Mouse (Mus musculus) ovary, postnatal 14 days (tissue): ENCODE data around the gene Ccr1.

Experiments used
- DNase-seq: peaks from one replicate; pipeline ENCODE4 v3.0.0; 2022; ENCODE audit warnings: low spot score

Gene Ccr1

GRCm38 (mm10) chr9:123956892-123957291 is 11.6 kb downstream of the Ccr1 start:
- no peak for DNase-seq

GRCm38 (mm10) chr9:123953551-123953950 is 14.9 kb downstream of the Ccr1 start:
- DNase-seq, result no peak

DNA sequence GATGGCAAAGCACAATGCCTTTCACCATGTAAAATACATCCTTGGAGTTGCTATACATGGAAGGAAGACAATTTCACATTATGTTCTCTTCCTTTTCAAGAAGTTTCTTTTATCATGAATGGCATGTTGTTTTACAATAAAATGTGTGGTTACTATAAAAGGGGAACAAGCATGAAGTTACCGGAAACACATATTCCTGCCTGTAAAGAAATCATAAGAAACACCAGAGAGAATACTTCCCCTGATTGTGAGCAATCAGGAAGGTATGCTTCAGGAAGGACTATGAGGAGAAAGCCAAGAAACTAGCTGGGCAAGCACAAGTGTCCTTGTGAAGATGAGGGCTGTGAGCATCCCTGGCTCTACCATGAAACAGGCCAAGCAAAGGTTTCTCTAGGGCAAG is 17.3 kb downstream of the Ccr1 start:
- DNase-seq, result no peak

GRCm38 (mm10) chr9:123949432-123949831 is 19.1 kb downstream of the Ccr1 start:
- DNase-seq, result no peak

DNA sequence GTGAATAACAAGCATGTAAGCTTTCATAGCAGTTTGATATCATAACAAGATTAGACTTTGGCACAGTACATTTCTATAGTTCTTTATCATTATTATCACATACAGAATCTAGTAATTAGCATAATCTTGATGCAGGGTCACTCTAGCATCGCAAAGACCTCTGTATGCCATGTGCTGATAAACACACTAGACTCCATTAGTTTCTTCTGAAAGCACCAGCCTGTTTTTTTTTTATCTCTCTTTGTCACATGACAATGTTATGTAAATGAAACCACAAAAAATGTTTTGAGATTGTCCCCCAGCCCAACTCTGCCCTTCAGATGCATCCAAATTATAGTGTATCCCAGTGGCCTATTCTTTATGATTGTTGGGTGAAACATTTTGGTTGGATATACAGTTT is 20.7 kb downstream of the Ccr1 start:
- no peak for DNase-seq

- no peak for DNase-seq
Observed at GRCm38 (mm10) chr9:123942025-123942424, 26.5 kb downstream of the Ccr1 start.

DNA sequence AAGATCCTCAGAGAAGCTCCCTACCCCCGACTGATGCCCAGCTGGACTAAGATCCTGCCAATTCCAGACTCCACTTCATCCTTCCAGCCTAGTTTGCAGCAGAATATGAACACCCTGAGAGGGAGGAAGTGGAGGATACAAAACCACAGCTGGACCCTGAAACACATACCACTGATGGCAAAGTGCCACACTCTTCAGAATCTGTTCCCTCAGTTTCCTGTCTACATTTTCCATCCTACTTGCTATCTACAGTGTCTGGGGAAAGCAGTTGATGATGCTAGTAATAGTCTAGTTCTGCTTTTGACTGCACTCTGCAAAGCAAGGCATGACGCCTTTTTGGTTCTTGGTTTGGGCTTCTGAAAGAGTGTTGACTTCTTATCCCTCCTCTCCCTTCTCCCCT is 27.2 kb downstream of the Ccr1 start:
- DNase-seq, result no peak

GRCm38 (mm10) chr9:123940628-123941027 is 27.9 kb downstream of the Ccr1 start:
- DNase-seq, result no peak

GRCm38 (mm10) chr9:123940168-123940567 is 28.3 kb downstream of the Ccr1 start:
- no peak for DNase-seq

DNA sequence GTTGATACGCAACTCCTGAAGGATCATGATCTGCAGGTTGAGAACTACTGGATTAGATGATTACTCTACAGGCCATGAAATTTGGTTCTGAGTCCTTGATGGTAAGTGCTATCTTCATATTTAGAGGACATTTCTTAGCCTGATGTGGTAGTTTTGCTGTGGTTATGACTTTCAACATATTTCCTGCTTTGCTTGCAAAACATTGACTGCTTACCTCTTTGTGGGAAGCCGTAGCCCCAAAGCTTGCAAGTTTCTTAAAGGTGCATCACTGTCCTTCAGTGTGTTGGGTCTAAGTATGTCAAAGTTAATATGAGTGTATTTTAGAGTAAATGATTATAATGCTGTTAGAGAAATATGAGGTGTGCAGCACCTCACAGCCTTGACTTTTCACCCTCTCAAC is 30.5 kb downstream of the Ccr1 start:
- no peak for DNase-seq

DNA sequence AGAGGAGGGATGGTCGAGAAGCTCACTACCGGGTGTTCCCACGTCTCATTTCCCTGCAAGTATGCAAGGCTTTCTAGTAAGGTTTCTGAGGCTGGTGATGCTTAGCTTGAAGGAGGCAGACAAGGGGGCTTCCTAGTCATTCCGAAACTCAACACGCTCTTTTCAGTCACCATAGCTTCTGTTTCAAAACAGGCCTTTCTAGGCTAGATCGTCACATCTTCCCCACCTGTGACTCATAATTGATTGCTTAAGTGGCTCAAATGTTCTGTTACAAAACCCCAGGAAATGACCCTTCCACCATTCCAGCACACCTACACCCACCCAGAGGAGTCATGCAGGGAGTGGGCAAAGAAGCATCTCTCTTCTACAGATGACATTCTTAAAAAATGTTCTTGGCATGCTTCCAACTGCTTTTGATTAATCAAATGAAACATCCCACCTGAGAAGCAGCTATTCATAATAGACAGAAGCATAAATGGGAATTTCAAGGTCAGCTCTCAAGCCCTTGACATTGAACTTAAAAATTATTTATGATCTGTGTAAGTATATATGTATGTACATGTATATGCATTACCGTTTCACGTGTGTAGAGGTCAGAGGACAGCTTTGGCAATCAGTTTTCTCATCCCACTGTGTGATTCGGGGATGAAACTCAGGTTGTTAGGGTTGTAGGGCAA is 31.8 kb downstream of the Ccr1 start:
- DNase-seq, result no peak

DNA sequence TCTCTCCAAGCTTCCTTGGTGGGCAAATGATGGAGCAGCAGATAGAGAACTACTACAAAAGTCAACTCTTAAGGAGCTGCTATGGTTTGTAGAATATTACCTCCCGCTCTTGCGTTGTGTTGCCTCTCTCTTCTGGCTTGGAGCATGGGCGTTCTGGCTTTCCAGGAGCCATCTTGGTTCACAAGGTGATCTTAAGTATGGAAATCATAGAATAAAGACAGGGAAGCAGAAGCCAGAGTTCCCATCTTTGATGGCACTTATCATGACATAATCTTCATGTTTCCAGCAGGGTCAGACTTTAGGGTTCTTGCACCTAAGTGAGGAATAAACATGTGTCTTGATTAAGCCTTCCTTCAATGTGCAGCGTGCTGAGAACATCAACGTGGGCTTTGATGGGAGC is 32.7 kb downstream of the Ccr1 start:
- DNase-seq, result no peak

- no peak for DNase-seq
Observed at GRCm38 (mm10) chr9:123935346-123935745, 33.1 kb downstream of the Ccr1 start.

- no peak for DNase-seq
Observed at GRCm38 (mm10) chr9:123933716-123934445, 34.6 kb downstream of the Ccr1 start.

DNA sequence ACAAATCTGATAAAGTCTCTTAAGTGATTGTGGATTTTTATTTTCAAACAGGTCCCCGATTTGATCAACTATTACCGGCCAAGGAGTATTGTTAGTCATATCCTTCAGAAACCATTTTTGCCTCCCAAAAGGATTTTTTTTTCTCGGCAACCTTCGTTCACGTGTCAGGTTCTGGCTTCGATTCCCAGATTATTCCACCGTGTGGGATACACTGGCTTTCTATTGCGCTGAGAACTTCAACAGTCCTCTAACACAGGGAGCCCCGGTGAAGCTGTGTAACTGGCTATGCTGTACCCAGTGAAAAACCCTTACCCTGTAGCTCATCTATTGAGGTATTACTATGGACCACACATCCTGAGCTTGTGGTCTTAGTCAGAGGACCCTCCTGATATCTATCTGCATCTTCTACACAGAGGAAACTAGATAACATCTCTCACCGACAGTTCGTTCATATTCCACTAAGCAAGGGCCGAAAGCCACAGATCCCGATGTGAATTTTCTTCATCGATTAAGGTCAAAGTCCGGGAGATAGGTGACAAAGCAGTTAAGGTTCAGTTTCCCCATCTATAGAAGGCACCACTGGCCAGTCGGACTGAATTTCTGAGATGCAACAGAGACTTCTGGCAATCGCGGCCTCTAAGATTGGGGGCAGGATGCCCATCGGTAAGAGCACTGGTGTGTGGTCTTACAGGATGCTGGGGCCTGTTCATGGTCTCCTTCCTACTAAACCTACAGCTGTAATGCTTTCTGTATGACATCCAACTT is 35.4 kb downstream of the Ccr1 start:
- no peak for DNase-seq

- DNase-seq, result no peak
Observed at GRCm38 (mm10) chr9:123931761-123932700, 36.5 kb downstream of the Ccr1 start.

- no peak for DNase-seq
Observed at GRCm38 (mm10) chr9:123930926-123931325, 37.6 kb downstream of the Ccr1 start.

DNA sequence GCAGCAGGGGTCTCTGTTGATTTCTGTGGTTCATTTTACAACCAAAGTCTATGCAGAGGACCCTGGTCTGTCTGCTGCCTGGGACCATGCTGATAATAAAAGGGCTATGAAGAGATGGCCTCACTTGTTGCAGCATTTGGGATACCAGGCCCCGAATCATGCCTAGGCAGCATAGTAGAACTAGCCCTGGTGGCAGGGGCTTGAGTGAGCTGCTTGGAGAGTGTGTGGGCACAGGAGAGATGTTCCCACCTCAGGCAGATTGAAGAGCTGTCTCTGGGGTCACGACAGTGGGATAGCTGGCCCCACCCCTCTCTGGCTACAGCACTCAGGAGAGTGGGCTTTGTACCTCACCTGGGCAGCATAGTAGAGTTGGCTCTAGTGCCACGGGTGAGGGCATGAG is 38.0 kb downstream of the Ccr1 start:
- DNase-seq, result no peak

DNA sequence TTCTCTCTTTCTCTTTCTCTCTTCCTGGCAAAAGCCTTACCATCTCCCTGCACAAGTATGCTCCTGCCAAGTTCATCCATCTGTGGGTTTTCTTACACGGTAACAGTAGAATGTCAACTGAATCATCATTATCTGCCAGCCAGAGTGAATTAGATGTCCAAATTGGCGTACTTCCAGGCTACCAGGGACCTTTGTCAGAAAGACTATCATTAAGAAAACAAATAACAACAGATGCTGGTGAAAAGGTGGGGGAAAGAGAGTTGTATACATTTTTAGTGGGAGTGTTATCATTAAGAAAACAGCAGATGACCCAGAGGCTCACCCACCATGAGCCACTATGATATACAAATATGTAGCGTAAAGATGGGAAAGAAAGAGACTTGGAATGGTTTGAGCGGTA is 38.6 kb downstream of the Ccr1 start:
- no peak for DNase-seq

DNA sequence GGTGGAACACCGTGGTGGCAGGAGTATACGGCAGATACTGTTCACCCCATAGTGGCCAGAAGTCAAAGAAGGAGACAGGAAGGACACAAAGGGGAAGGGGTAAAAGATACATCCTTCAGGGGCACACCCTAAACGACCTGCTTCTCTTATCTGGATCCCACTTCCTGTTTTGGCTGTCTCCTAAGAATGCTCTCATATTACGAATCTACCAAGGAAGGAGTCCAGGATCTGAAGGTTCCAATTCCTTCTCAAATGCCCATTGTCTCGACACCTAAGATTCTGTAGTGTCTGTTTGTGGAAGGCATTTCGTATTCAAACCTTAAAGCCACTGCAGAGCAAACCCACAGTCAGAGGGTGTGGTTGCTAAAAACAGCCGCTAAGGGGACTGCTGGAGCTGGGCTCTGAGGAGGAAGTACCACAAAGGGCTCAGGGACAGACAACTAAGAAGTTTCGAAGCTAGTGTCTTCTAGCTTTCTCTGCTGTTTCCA is 39.7 kb downstream of the Ccr1 start:
- no peak for DNase-seq

- no peak for DNase-seq
Observed at GRCm38 (mm10) chr9:123928118-123928758, 40.3 kb downstream of the Ccr1 start.
